Mouse (Mus musculus): ENCODE measurements around the gene Tamm41. TPM values are rescaled to one million over a fixed set of nuclear protein-coding genes. Genes with fewer than 3 reads are reported as not detected.

Tamm41 gene
- 54.5 and 57.7 TPM in 2 replicates for polyA plus RNA-seq (2016; fragmentation: Nextera tagmentation; extraction: Ambion mirVana)

- Histone ChIP-seq H3K9ac (peak within 1 kb of the TSS; percentile 86), H3K9me3 (replicated peaks) (no peaks in the 10 kb centered on the region), H3K27me3 (no peaks in the 10 kb centered on the region), H3K36me3 (peaks cover 19% of the 10 kb centered on the region), H3K4me3 (peak within 1 kb of the TSS; percentile 92), H3K4me1 (peaks cover 12% of the 10 kb centered on the region), H3K27ac (peak within 1 kb of the TSS; percentile 25; the same call in 1 of the 2 replicates), H3K4me2 (replicated peaks) (peak within 1 kb of the TSS; percentile 63)
- peak; percentile 88 for ATAC-seq (ENCODE audit: low FRiP score)
- WGBS, result 2% methylated on average over 57 of the region's 57 CpGs
Observed at GRCm38 (mm10) chr6:115037103-115038094, at the start of gene Tamm41. Gene Tamm41 (minus strand): TSS chr6:115037876.

- Histone ChIP-seq H3K9ac (no peak overlapping the region), H3K4me2 (replicated peaks) (no peak overlapping the region), H3K36me3 (no peaks in the 10 kb centered on the region), H3K4me3 (no peak overlapping the region), H3K4me1 (no peaks in the 10 kb centered on the region), H3K27ac (no peak overlapping the region), H3K27me3 (no peaks in the 10 kb centered on the region), H3K9me3 (replicated peaks) (no peaks in the 10 kb centered on the region)
- ATAC-seq (ENCODE audit: low FRiP score), result no peak
- WGBS, result 54% methylated on average over 9 of the region's 9 CpGs
Observed at GRCm38 (mm10) chr6:115085274-115085841, 47.7 kb upstream of the Tamm41 start.

DNA sequence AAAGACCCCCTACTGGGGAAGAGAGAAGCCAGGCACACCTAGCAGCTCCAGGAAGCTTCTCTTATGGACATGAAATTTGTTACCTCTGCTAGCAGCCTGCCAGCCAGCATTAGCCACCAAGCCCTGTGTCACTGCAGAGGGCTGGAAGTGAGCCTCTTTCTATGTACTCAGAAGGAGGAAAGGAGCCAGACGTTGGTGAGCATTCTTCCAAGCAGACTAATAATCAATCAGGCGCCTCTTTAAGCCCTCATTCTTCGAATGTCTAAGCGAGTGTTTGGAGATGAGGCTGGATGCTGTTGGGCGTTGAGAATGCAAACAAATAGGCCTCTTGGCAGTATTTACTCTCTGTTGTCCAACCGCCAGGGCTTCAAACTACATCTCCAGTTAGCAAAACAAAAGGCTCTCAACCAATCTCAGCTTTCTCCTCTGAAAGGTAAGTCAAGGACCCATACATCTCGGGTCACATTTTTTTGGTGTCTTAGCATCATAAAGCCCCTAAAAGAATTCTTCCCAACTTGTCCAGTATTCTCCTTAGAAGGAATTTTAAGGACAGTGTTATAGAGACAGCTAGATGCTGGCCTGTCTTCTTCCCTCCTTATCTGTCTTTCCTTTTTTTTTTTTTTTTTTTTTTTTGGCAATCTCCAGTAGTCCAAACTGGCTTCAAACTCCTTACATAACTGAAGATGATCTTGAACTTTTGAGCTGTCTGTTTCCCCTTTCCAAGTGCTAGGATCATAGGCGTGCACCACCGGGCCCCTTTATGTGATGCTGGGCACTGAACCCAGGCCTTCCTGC, 39.3 kb upstream of the Tamm41 start:
- no peaks in the 10 kb centered on the region for H3K27me3 ChIP-seq
- H3K4me3 ChIP-seq, result no peak overlapping the region
- H3K27ac ChIP-seq, result no peak overlapping the region
- no peaks in the 10 kb centered on the region for H3K9me3 ChIP-seq (replicated peaks)
- H3K9ac ChIP-seq, result no peak overlapping the region
- no peaks in the 10 kb centered on the region for H3K4me1 ChIP-seq
- no peak for ATAC-seq (ENCODE audit: low FRiP score)
- WGBS, result 53% methylated on average over 9 of the region's 9 CpGs
- H3K36me3 ChIP-seq, result no peaks in the 10 kb centered on the region
- no peak overlapping the region for H3K4me2 ChIP-seq (replicated peaks)

- no peak overlapping the region for H3K4me2 ChIP-seq (replicated peaks)
- no peaks in the 10 kb centered on the region for H3K27me3 ChIP-seq
- 83% methylated on average over 2 of the region's 2 CpGs for WGBS
- no peaks in the 10 kb centered on the region for H3K9me3 ChIP-seq (replicated peaks)
- H3K4me3 ChIP-seq, result no peak overlapping the region
- no peaks in the 10 kb centered on the region for H3K36me3 ChIP-seq
- H3K27ac ChIP-seq, result no peak overlapping the region
- no peak overlapping the region for H3K9ac ChIP-seq
- ATAC-seq (ENCODE audit: low FRiP score), result no peak
- H3K4me1 ChIP-seq, result no peaks in the 10 kb centered on the region
Observed at GRCm38 (mm10) chr6:115072024-115072423, 34.3 kb upstream of the Tamm41 start.

GRCm38 (mm10) chr6:115065411-115066241, 27.9 kb upstream of the Tamm41 start:
- no peak overlapping the region for H3K27ac ChIP-seq
- H3K27me3 ChIP-seq, result no peaks in the 10 kb centered on the region
- WGBS, result 45% methylated on average over 13 of the region's 13 CpGs
- no peaks in the 10 kb centered on the region for H3K4me1 ChIP-seq
- no peak overlapping the region for H3K4me2 ChIP-seq (replicated peaks)
- no peaks in the 10 kb centered on the region for H3K36me3 ChIP-seq
- no peak overlapping the region for H3K4me3 ChIP-seq
- H3K9ac ChIP-seq, result no peak overlapping the region
- ATAC-seq (ENCODE audit: low FRiP score), result no peak
- H3K9me3 ChIP-seq (replicated peaks), result no peaks in the 10 kb centered on the region

GRCm38 (mm10) chr6:115062605-115063350, 25.1 kb upstream of the Tamm41 start:
- Histone ChIP-seq H3K9ac (no peak overlapping the region), H3K4me1 (no peaks in the 10 kb centered on the region), H3K9me3 (replicated peaks) (no peaks in the 10 kb centered on the region), H3K4me2 (replicated peaks) (no peak overlapping the region), H3K27me3 (no peaks in the 10 kb centered on the region), H3K36me3 (no peaks in the 10 kb centered on the region), H3K27ac (no peak overlapping the region), H3K4me3 (no peak overlapping the region)
- 83% methylated on average over 5 of the region's 5 CpGs for WGBS
- ATAC-seq (ENCODE audit: low FRiP score), result no peak

GRCm38 (mm10) chr6:115059227-115059626, 21.6 kb upstream of the Tamm41 start:
- no peak for ATAC-seq (ENCODE audit: low FRiP score)
- no peaks in the 10 kb centered on the region for H3K27me3 ChIP-seq
- H3K4me2 ChIP-seq (replicated peaks), result no peak overlapping the region
- no peak overlapping the region for H3K4me3 ChIP-seq
- H3K27ac ChIP-seq, result no peak overlapping the region
- no peaks in the 10 kb centered on the region for H3K9me3 ChIP-seq (replicated peaks)
- no peaks in the 10 kb centered on the region for H3K36me3 ChIP-seq
- no peaks in the 10 kb centered on the region for H3K4me1 ChIP-seq
- no peak overlapping the region for H3K9ac ChIP-seq
- 64% methylated on average over 5 of the region's 5 CpGs for WGBS

DNA sequence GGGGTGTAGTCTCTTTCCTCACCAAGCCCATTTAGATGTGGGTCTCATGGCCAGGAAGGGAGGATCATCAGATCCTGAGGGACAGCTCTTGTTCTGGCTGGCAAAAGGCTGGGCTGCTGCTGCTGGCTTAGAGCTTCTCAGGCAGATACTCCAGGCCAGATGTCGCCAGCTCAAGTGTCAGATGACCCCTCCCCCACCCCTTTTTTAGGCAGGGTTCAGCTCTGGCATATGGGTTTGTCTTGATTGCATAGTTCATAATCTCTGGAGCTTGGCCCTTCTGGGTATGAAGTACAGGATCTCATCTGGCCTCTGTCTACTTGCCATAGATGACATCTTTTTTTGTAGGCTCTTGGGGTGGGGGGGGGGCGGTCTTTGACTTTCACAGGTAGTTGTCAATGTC, 19.0 kb upstream of the Tamm41 start:
- Histone ChIP-seq H3K9me3 (replicated peaks) (no peaks in the 10 kb centered on the region), H3K36me3 (no peaks in the 10 kb centered on the region), H3K4me3 (no peak overlapping the region), H3K4me2 (replicated peaks) (no peak overlapping the region), H3K27me3 (no peaks in the 10 kb centered on the region), H3K9ac (no peak overlapping the region), H3K27ac (no peak overlapping the region), H3K4me1 (no peaks in the 10 kb centered on the region)
- no peak for ATAC-seq (ENCODE audit: low FRiP score)
- WGBS, result 39% methylated on average over 2 of the region's 2 CpGs

DNA sequence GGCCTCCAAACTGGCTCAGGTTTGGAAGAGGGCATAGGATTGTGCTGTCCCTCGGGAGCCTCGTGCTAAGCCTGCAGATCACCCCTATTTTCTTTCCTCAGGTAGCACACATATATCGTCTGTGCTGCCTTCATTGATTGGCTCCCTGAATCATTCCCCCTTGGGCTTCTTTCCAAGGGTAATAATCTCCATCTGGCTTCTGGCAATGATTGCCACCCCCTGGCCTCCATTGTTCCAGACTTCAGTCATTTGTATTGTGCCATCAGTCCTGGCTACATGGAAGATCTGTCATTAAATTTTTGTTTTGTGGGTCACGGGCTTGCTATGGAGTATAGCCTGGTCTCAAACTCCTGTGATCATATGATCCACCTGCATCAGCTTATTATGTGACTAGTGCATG, 17.8 kb upstream of the Tamm41 start:
- no peak for ATAC-seq (ENCODE audit: low FRiP score)
- no peak overlapping the region for H3K4me2 ChIP-seq (replicated peaks)
- H3K27me3 ChIP-seq, result no peaks in the 10 kb centered on the region
- no peaks in the 10 kb centered on the region for H3K36me3 ChIP-seq
- no peaks in the 10 kb centered on the region for H3K9me3 ChIP-seq (replicated peaks)
- no peaks in the 10 kb centered on the region for H3K4me1 ChIP-seq
- no peak overlapping the region for H3K4me3 ChIP-seq
- no peak overlapping the region for H3K9ac ChIP-seq
- no peak overlapping the region for H3K27ac ChIP-seq
- 73% methylated on average over 4 of the region's 4 CpGs for WGBS

DNA sequence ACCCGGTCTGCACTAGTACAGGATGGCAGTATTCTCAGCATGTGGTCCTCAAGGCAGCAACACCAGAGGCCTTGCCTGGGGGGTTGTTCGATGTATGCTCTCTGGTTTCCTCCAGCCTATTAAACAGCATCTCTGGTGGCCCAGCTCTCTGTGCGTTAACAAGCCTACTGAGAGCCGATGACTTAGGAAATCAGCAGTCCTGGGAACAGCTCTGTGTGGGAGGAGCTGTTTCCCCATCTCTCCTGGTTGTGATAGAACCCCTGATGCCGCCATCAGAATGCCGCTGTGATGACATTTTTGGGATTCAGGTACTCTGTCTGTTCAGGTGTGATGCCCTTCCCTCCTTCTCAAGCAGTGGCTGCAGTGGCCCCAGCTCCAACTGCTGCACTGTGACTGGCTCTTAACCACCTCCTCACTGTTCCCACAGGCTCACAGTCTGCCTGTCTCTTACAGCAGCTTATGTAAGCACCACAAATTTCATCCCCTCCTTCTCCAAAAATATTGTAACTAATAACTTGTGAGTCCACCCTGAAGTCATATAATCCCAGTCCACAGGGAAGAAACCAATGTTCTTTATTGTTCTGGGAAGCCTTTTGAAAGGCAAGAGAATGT, 14.0 kb upstream of the Tamm41 start:
- Histone ChIP-seq H3K4me2 (replicated peaks) (no peak overlapping the region), H3K27ac (no peak overlapping the region), H3K27me3 (no peaks in the 10 kb centered on the region), H3K4me1 (no peaks in the 10 kb centered on the region), H3K4me3 (no peak overlapping the region), H3K9ac (no peak overlapping the region), H3K36me3 (no peaks in the 10 kb centered on the region), H3K9me3 (replicated peaks) (no peaks in the 10 kb centered on the region)
- WGBS, result 74% methylated on average over 6 of the region's 6 CpGs
- ATAC-seq (ENCODE audit: low FRiP score), result no peak

DNA sequence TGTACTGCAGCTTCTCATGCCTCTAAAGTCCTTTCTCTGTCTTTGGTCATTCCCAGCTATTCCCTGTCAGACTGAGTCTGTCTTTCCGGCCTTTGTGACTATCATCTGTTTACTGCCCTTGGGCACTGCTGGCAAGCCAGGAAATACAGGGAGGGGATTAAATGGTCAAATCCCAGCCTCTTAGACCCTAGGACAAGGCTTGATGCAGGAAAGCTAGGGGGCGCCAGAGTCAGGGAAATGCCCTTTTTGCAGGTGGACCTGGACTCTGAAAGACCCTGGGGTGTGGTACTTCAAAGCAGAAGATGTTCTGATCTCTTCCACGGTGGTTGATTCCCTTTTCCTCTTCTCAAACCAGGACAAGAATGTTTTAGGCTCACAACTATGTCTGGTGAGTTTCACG, 11.3 kb upstream of the Tamm41 start:
- no peaks in the 10 kb centered on the region for H3K9me3 ChIP-seq (replicated peaks)
- WGBS, result 18% methylated on average over 4 of the region's 4 CpGs
- H3K9ac ChIP-seq, result no peak overlapping the region
- no peak overlapping the region for H3K4me3 ChIP-seq
- no peaks in the 10 kb centered on the region for H3K4me1 ChIP-seq
- H3K4me2 ChIP-seq (replicated peaks), result no peak overlapping the region
- ATAC-seq (ENCODE audit: low FRiP score), result no peak
- H3K36me3 ChIP-seq, result no peaks in the 10 kb centered on the region
- H3K27ac ChIP-seq, result no peak overlapping the region
- H3K27me3 ChIP-seq, result no peaks in the 10 kb centered on the region

Data from hindbrain, embryonic 12.5 days (tissue).